Mouse (Mus musculus) heart, embryonic 11.5 days (tissue): Measurements from ENCODE around the gene Rbm8a. TPM values are rescaled to one million over a fixed set of nuclear protein-coding genes. Genes with fewer than 3 reads are reported as not detected.

Experiments
- ATAC-seq: fragments of 200-750 bp; cut with Nextera tagmentation; replicated peaks from 2 replicates; pipeline ENCODE4 v1.8.0; 2017; ENCODE audit warnings: moderate library complexity; ENCODE audit not compliant: insufficient number of reproducible peaks, low FRiP score, low TSS enrichment
- H3K27ac ChIP-seq: fragments of 300-500 bp; sonication (generic); 2 replicates; pipeline ENCODE4 v1.5.1; 2014; ENCODE audit warnings: mild to moderate bottlenecking, low read depth, low read length
- H3K27me3 ChIP-seq: fragments of 300-500 bp; sonication (generic); 2 replicates; pipeline ENCODE4 v1.6.1; 2014; ENCODE audit warnings: mild to moderate bottlenecking, low read length, mixed read lengths; ENCODE audit not compliant: control insufficient read depth, insufficient read depth
- H3K36me3 ChIP-seq: fragments of 300-500 bp; sonication (generic); 2 replicates; pipeline ENCODE4 v1.6.1; 2014; ENCODE audit warnings: mild to moderate bottlenecking, low read length, moderate library complexity, mixed read lengths; ENCODE audit not compliant: control insufficient read depth, insufficient read depth
- H3K4me1 ChIP-seq: fragments of 300-500 bp; sonication (generic); 2 replicates; pipeline ENCODE4 v1.6.1; 2014; ENCODE audit warnings: low read length; ENCODE audit not compliant: control insufficient read depth, insufficient read depth
- H3K4me2 ChIP-seq: fragments of 300-500 bp; sonication (generic); 2 replicates; pipeline ENCODE4 v1.6.1; 2014; ENCODE audit warnings: mild to moderate bottlenecking, moderate library complexity
- H3K4me3 ChIP-seq: fragments of 300-500 bp; sonication (generic); 2 replicates; pipeline ENCODE4 v1.5.1; 2014; ENCODE audit warnings: low read depth, low read length
- H3K9ac ChIP-seq: fragments of 300-500 bp; sonication (generic); 2 replicates; pipeline ENCODE4 v1.6.1; 2014; ENCODE audit warnings: mild to moderate bottlenecking, low read depth, low read length, moderate library complexity
- H3K9me3 ChIP-seq: fragments of 300-500 bp; sonication (generic); replicated peaks from 2 replicates; pipeline ENCODE4 v1.6.1; 2016; ENCODE audit warnings: low read length; ENCODE audit not compliant: control insufficient read depth
- WGBS: fragments of 180-500 bp; shearing (Covaris S2); extraction: QIAGEN DNeasy Blood & Tissue Kit; methylation state at CpG from one replicate; pipeline ENCODE4 v1.1.7; 2014; ENCODE audit not compliant: insufficient replicate concordance; 5-methylcytosine and 5-hydroxymethylcytosine counted together
- polyA plus RNA-seq: library from polyadenylated mRNA; unstranded; fragments of >200 nt; fragmentation: Nextera tagmentation; extraction: Ambion mirVana; gene quantifications from 2 replicates; pipeline ENCODE4 v1.2.1, GENCODE M21; 2014

The Rbm8a gene
- polyA plus RNA-seq, 1 experiment from 2014 or later = 124 TPM

DNA sequence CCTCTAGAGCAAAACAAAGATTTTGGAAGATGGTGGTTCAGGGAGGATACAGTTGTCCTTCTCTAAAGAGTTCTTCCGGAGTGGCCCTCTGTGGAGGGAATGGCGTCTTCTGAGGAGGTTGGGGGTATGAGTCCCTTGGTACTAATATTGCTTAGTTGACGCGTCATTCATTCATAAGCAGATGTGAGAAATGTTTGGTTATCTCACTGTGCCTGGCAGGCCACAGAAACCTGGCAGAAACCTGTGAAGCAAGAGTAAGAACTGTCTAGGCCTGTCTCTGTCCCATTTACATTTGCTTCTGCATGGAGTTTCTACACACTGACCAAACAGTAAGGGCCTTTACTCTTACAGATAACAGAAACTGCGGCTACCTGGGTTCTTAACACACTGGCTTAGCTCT lies 41.8 kb downstream of the Rbm8a start:
- no peak overlapping the region for H3K4me2 ChIP-seq
- no peaks in the 10 kb centered on the region for H3K36me3 ChIP-seq
- no peak overlapping the region for H3K27ac ChIP-seq
- no peak overlapping the region for H3K9ac ChIP-seq
- H3K4me3 ChIP-seq = no peak overlapping the region
- ATAC-seq = no peak
- WGBS = 86% methylated on average over 5 of the region's 5 CpGs
- peaks cover 4% of the 10 kb centered on the region; the same call in 1 of the 2 replicates for H3K27me3 ChIP-seq
- no peaks in the 10 kb centered on the region for H3K9me3 ChIP-seq
- H3K4me1 ChIP-seq = 0 out of 2 replicates have a peak, but pooled peaks cover 2% of the 10 kb centered on the region

DNA sequence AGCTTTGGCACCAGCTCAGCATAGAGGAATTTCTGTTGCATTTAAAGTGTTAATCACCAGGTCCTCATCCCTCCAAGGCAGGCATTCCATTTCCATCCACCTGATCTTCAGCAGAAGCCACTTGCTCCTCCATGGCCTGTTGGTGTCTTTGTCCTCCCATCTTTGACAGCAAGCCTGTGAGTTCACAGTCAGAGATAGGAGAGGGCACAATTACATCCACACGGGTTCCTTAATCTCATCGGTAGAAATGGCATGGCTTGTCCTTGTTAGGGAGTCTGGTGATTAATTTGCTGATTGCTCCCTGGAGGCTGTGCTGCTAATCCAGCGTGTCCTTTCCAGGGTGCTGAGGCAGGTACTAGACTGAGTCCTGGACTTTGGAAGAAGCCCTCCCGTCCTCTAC lies 43.8 kb downstream of the Rbm8a start:
- 55% methylated on average over 4 of the region's 4 CpGs for WGBS
- Histone ChIP-seq H3K36me3 (no peaks in the 10 kb centered on the region), H3K9ac (no peak overlapping the region), H3K4me1 (0 out of 2 replicates have a peak, but pooled peaks cover 2% of the 10 kb centered on the region), H3K4me3 (no peak overlapping the region), H3K27me3 (peaks cover 4% of the 10 kb centered on the region; the same call in 1 of the 2 replicates), H3K9me3 (no peaks in the 10 kb centered on the region), H3K4me2 (no peak overlapping the region), H3K27ac (no peak overlapping the region)
- no peak for ATAC-seq

DNA sequence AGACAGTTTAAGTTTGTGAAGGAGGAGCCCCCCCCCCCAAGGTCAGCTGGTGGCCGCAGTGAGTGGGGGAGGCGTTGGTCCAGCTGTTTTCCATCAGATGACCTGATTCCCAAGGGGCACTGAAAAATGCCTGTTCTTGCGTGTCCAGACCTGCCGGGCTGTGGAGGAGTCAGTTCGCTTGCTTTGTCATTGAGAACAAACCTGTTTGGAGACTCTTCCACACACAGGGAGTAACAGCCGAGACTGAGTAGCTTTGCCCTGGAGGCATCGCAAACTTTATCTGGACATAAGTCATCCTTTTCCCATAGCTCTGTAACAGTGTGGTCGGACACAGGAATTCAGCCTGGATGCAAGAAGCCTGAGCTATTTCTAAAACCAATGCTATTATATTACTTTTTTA lies 44.7 kb downstream of the Rbm8a start:
- no peak for ATAC-seq
- 0 out of 2 replicates have a peak, but pooled peaks cover 7% of the 10 kb centered on the region for H3K4me1 ChIP-seq

DNA sequence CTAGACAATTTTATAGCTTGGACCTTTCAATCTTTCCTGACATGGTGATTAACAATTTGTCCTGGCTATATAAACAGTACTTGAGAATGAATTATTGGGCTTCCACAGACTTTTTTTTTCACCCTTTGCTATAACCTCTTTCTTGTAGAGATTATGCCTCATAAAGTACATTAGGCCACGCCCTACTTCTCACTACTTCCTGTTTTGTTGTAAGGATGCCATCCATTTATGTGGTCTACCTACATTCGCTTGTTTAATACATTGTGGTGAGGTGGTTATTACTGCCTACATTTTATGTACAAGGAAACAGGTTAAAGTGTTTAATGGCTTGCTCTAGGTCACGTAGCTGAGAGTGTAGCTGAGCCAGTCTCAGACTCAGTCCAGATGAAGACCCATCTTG lies 45.4 kb downstream of the Rbm8a start:
- Histone ChIP-seq H3K27me3 (peaks cover 9% of the 10 kb centered on the region), H3K9me3 (no peaks in the 10 kb centered on the region), H3K9ac (no peak overlapping the region), H3K4me3 (no peak overlapping the region), H3K36me3 (no peaks in the 10 kb centered on the region), H3K4me2 (no peak overlapping the region), H3K4me1 (0 out of 2 replicates have a peak, but pooled peaks cover 7% of the 10 kb centered on the region), H3K27ac (no peak overlapping the region)
- 81% methylated on average over 3 of the region's 3 CpGs for WGBS
- no peak for ATAC-seq

More for the DNA sequence above, 44.7 kb downstream of the Rbm8a start:
- no peak overlapping the region for H3K27ac ChIP-seq
- 56% methylated on average over 8 of the region's 8 CpGs for WGBS
- no peak overlapping the region for H3K4me3 ChIP-seq
- no peaks in the 10 kb centered on the region for H3K9me3 ChIP-seq
- peaks cover 4% of the 10 kb centered on the region for H3K27me3 ChIP-seq
- H3K36me3 ChIP-seq = no peaks in the 10 kb centered on the region
- H3K4me2 ChIP-seq = no peak overlapping the region
- H3K9ac ChIP-seq = no peak overlapping the region

DNA sequence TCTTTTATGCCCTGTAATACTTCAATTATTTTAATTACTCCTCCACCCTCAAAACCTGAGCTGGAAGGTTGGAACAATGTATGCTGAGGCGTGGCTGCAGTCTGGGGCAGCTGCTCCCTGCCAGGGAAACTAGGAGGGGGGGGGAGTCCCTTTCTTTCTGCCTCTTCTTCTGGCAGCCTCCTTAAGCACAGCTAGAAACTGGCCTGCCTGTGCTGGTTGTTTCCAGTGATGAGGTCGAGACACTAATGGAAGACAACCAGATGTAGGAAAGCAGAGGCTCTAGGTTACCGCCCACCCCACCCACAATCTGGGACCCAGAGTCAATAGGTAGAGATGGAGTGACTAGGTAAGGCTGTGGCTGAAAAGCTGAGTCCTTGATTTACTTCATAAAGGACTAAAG lies 46.0 kb downstream of the Rbm8a start:
- H3K27me3 ChIP-seq = peaks cover 14% of the 10 kb centered on the region
- no peak overlapping the region for H3K4me3 ChIP-seq
- no peaks in the 10 kb centered on the region for H3K9me3 ChIP-seq
- H3K36me3 ChIP-seq = no peaks in the 10 kb centered on the region
- no peak overlapping the region for H3K9ac ChIP-seq
- H3K4me2 ChIP-seq = no peak overlapping the region
- 64% methylated on average over 3 of the region's 3 CpGs for WGBS
- 0 out of 2 replicates have a peak, but pooled peaks cover 5% of the 10 kb centered on the region for H3K4me1 ChIP-seq
- no peak overlapping the region for H3K27ac ChIP-seq
- ATAC-seq = no peak

DNA sequence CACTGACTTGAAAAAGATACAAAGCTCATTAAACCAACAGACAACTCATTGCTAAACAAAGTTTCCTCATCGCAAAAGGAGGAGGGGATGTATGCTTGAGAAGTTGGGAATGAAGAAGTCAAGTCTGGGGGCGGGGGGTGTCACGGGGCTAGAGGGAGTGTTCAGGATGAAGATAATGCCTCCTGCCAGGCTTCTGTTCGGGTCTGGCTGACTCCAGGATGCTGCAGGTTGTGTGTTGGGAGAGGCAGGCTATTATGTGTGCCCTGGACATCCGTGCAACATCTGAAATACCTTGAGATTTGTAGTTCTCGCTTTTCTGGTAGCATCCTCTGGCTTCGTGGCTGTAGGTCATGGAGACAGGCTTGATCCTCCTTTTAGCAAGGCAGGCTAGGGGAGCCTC lies 48.7 kb downstream of the Rbm8a start:
- 64% methylated on average over 7 of the region's 7 CpGs for WGBS
- ATAC-seq = no peak
- H3K4me2 ChIP-seq = no peak overlapping the region

DNA sequence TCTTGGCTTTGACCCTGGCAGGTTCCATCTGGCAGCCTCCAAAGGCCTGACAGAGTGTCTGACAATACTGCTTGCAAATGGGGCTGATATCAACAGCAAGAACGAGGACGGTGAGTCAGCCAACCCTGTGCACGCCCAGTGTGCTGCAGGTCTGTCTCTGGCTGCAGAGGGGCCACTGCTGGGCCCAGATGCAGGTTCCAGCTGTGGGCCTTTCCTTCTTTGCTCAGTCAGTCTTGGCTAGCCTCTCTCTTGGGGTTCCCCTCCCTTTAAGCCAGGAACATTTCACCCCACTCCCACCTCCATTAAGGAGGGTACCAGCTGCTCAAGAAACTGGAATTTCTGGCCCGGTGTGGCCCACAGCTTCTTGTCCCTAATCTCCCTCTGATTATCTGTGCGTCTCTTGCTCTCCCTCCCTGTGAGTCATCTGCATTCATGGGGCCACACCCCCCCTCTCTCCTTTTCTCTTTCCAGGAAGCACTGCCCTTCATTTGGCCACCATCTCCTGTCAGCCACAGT lies 49.5 kb downstream of the Rbm8a start:
- H3K4me1 ChIP-seq = 0 out of 2 replicates have a peak, but pooled peaks cover 5% of the 10 kb centered on the region
- H3K36me3 ChIP-seq = no peaks in the 10 kb centered on the region
- 9% methylated on average over 5 of the region's 5 CpGs for WGBS
- H3K4me2 ChIP-seq = no peak overlapping the region
- no peak overlapping the region for H3K9ac ChIP-seq
- no peak overlapping the region for H3K27ac ChIP-seq
- H3K27me3 ChIP-seq = peaks cover 29% of the 10 kb centered on the region
- no peak for ATAC-seq
- H3K4me3 ChIP-seq = no peak overlapping the region
- H3K9me3 ChIP-seq = no peaks in the 10 kb centered on the region

More for the DNA sequence above, 48.7 kb downstream of the Rbm8a start:
- Histone ChIP-seq H3K27ac (no peak overlapping the region), H3K36me3 (no peaks in the 10 kb centered on the region), H3K27me3 (peaks cover 21% of the 10 kb centered on the region), H3K9me3 (no peaks in the 10 kb centered on the region), H3K9ac (no peak overlapping the region), H3K4me1 (0 out of 2 replicates have a peak, but pooled peaks cover 5% of the 10 kb centered on the region), H3K4me3 (no peak overlapping the region)

DNA sequence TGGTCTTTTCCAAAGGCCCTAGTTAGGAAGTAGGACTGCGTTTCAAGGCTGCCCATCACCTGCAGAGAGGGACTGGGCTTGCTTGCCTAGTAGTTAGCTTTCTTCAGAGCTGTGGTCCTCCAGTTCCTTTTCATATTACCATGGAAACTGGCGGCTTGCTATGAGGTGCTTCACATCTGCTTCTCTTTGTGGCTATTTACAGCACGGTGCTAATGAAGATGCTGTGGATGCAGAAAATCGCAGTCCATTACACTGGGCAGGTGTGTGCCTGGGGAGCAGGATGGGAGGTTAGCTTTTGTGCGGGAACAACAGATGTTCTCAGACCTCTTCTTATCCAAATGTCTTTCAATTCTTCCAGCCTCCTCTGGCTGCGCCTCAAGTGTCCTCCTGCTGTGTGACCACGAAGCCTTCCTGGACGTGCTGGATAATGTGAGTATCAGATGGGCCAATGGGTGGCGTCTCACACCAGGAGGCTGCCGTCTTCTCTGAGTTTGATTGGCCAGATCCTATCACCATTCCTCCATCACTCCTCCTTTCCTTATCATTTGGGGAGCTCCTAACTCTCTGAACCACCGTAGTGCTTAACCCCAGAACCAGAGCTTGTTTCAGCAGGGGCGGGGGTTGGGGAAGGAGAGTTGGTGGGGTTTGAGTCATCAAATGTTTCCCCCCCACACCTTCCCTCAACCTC lies 50.7 kb downstream of the Rbm8a start:
- no peak for ATAC-seq
- no peaks in the 10 kb centered on the region for H3K36me3 ChIP-seq
- 19% methylated on average over 12 of the region's 12 CpGs for WGBS
- H3K27me3 ChIP-seq = peaks cover 36% of the 10 kb centered on the region
- H3K4me2 ChIP-seq = no peak overlapping the region
- peaks cover 11% of the 10 kb centered on the region; the same call in 1 of the 2 replicates for H3K4me1 ChIP-seq
- no peaks in the 10 kb centered on the region for H3K9me3 ChIP-seq
- H3K27ac ChIP-seq = no peak overlapping the region
- no peak overlapping the region for H3K4me3 ChIP-seq
- no peak overlapping the region for H3K9ac ChIP-seq
